Mouse (Mus musculus) testis, adult 2 months (tissue): ENCODE measurements around the gene Acan.

ENCODE experiments used
- CTCF ChIP-seq: fragments of 200-500 bp; IDR thresholded peaks from 2 replicates; pipeline ENCODE4 v1.5.1; 2012; ENCODE audit warnings: low read depth, mild to moderate bottlenecking, inconsistent platforms, low read length, moderate library complexity; ENCODE audit not compliant: control insufficient read depth, insufficient read depth, insufficient replicate concordance
- POLR2A ChIP-seq: fragments of 200-500 bp; IDR thresholded peaks from 2 replicates; pipeline ENCODE4 v1.6.1; 2012; ENCODE audit warnings: low read depth, mild to moderate bottlenecking, inconsistent platforms, low read length, moderate library complexity; ENCODE audit not compliant: control insufficient read depth

DNA sequence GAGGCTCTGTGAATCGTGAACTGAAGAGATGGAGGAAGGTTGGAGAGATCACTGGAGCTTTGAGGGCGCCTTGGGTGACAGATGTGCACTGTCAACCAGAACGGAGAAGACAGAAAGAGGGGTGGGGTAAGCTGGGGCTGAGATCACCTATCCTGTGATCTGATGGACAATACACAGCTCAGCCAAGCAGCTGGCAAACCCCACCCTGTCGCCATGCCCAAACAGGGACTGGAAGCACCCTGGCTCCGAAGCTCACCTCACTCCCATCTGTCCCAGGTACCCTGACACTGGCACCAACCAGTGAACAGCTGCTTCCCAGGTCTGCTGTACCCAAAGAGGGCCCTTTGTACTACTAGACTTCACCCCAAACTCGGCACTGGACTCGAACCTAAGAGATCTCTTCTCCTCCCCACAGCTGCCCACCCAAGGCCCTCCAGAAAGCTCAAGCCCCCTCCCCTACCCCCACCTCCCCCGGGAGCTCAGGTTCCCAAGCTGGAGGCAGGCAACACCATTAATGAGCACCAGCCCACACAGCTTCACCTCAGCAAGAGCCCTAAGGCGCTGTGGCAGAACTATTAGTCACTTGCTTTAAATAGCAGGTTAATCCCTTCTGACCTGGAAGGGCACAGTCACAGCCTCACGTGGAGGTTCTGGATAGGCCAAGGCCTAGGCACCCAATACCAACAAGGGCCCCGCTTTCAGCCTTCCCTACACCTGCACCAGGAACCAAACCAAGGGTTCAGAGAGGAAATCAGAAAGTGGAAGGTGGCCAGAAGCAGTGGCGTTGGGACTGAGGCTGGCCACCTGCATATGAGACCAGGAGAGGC is 93.9 kb downstream of the Acan start:
- TF ChIP-seq CTCF (no peak), POLR2A (no peak)
